Mouse (Mus musculus) thymus, adult 2 months (tissue): ENCODE results near the gene Pik3r2. TPM values are rescaled to one million over a fixed set of nuclear protein-coding genes. Genes with fewer than 3 reads are reported as not detected.

Source experiments
- DNase-seq: peaks from one replicate; pipeline ENCODE4 v3.0.0; 2021
- H3K27ac ChIP-seq: fragments of 200-500 bp; 2 replicates; pipeline ENCODE4 v1.5.1; 2012; ENCODE audit warnings: low read length, control low read depth; ENCODE audit not compliant: control insufficient read depth, insufficient read depth
- H3K27me3 ChIP-seq: fragments of 200-500 bp; 2 replicates; pipeline ENCODE4 v1.6.1; 2012; ENCODE audit warnings: mild to moderate bottlenecking, low read length, moderate library complexity, mixed read lengths; ENCODE audit not compliant: control insufficient read depth, insufficient read depth
- H3K36me3 ChIP-seq: fragments of 200-500 bp; 2 replicates; pipeline ENCODE4 v1.6.1; 2012; ENCODE audit warnings: mild to moderate bottlenecking, low read length, moderate library complexity; ENCODE audit not compliant: control insufficient read depth, insufficient read depth
- H3K4me1 ChIP-seq: fragments of 200-500 bp; replicated peaks from 2 replicates; pipeline ENCODE4 v1.6.1; 2012; ENCODE audit warnings: low read length; ENCODE audit not compliant: control insufficient read depth, insufficient read depth
- H3K4me3 ChIP-seq: fragments of 200-500 bp; 2 replicates; pipeline ENCODE4 v1.5.1; 2012; ENCODE audit warnings: mild to moderate bottlenecking, low read length, control low read depth, moderate library complexity; ENCODE audit not compliant: control insufficient read depth, insufficient read depth
- CTCF ChIP-seq: fragments of 200-500 bp; IDR thresholded peaks from 2 replicates; pipeline ENCODE4 v1.5.1; 2012; ENCODE audit warnings: mild to moderate bottlenecking, control low read depth, low read length, moderate library complexity, borderline replicate concordance; ENCODE audit not compliant: control insufficient read depth, poor library complexity, insufficient read depth; ENCODE audit errors: extremely low read depth
- POLR2A ChIP-seq: fragments of 200-500 bp; IDR thresholded peaks from 2 replicates; pipeline ENCODE4 v1.6.1; 2012; ENCODE audit warnings: mild to moderate bottlenecking, low read length, control low read depth, moderate library complexity; ENCODE audit not compliant: control insufficient read depth, poor library complexity, insufficient read depth; ENCODE audit errors: extremely low read depth
- WGBS: fragments of 180-500 bp; shearing (Covaris S2); methylation state at CpG from one replicate; pipeline ENCODE4 v1.1.7; 2018; 5-methylcytosine and 5-hydroxymethylcytosine counted together
- polyA plus RNA-seq: library from polyadenylated mRNA; depleted of rRNA; stranded (reverse); fragments of >200 nt; gene quantifications from 2 replicates; pipeline ENCODE4 v1.2.3, GENCODE M21; 2012

The Pik3r2 gene
- polyA plus RNA-seq, 1 experiment: 136 TPM

DNA sequence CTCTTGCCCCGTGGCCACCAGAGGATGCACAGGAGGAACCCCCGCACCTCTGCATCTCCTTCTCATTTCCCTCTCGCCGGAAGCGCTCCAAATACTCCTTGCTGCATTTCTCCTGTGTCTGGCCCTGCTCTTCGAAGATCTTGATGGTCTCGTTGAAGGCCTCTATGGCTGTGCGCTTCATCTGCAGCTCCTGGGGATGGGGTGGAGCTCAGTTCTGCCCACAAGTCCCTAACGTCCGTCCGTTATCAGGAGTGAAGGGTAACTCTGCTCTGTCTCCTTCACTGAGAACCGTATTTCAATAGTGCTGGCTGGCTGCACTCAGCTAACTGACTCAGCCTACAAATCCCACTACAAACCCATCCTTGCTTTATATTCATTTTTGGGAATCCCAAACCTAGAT, 6.7 kb downstream of the Pik3r2 start:
- TF ChIP-seq POLR2A: no peak
- no peak for TF ChIP-seq CTCF
- DNase-seq: no peak
- H3K36me3 ChIP-seq: no peaks in the 10 kb centered on the region
- 86% methylated on average over 12 of the region's 12 CpGs for WGBS
- H3K27ac ChIP-seq: no peak overlapping the region
- H3K4me1 ChIP-seq: peaks cover 27% of the 10 kb centered on the region
- no peak overlapping the region for H3K4me3 ChIP-seq
- H3K27me3 ChIP-seq: no peaks in the 10 kb centered on the region

DNA sequence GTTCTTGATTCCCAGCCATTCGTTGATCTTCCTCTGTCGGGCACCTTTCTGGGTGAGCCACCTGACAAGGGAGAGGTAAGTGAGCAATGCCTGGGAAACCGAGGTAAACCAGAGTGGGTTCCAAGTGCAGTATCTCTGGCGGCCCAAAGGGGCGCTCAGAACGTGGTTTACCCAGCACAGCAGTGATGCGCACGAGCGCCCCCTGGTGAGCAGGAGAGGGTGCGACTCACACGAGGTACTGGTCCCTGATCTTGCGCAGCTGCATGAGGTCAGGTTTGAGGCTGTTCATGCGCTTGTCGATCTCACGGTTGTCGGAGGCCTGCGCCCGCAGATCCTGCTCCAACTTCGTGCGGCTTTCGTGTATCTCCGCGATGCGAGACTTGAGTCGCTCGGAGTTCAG, 7.2 kb downstream of the Pik3r2 start:
- 5% methylated on average over 26 of the region's 26 CpGs for WGBS
- H3K27me3 ChIP-seq: no peaks in the 10 kb centered on the region
- peaks cover 29% of the 10 kb centered on the region for H3K4me1 ChIP-seq
- H3K36me3 ChIP-seq: no peaks in the 10 kb centered on the region
- peak; percentile 97 for DNase-seq
- H3K4me3 ChIP-seq: no peak overlapping the region
- TF ChIP-seq CTCF: peak; percentile 99
- 0 out of 2 replicates have a peak, but pooled peaks have one; percentile 19 for TF ChIP-seq POLR2A
- no peak overlapping the region for H3K27ac ChIP-seq

DNA sequence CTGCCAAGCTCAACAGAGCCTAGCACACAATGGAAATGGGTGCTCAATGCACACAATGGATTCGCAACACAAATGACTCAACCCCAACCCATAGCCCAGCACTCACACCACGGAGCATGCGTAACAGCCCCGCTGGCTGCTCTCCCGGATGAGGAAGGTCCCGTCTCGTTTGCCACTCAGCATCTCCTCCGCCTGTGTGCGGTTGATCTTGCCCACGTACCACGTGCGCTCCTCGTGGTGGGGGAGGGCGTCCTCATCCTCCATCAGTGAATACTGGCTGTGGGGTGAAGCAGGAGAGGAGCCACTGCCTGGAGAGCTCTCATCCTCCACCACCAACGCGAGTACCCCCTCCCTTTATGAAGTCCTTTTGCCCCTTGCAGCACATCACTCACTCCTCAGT, 7.6 kb downstream of the Pik3r2 start:
- Histone ChIP-seq H3K4me1 (peaks cover 29% of the 10 kb centered on the region), H3K27ac (no peak overlapping the region), H3K27me3 (no peaks in the 10 kb centered on the region), H3K4me3 (no peak overlapping the region), H3K36me3 (no peaks in the 10 kb centered on the region)
- TF ChIP-seq POLR2A: no peak
- no peak for TF ChIP-seq CTCF
- no peak for DNase-seq
- WGBS: 86% methylated on average over 16 of the region's 16 CpGs

DNA sequence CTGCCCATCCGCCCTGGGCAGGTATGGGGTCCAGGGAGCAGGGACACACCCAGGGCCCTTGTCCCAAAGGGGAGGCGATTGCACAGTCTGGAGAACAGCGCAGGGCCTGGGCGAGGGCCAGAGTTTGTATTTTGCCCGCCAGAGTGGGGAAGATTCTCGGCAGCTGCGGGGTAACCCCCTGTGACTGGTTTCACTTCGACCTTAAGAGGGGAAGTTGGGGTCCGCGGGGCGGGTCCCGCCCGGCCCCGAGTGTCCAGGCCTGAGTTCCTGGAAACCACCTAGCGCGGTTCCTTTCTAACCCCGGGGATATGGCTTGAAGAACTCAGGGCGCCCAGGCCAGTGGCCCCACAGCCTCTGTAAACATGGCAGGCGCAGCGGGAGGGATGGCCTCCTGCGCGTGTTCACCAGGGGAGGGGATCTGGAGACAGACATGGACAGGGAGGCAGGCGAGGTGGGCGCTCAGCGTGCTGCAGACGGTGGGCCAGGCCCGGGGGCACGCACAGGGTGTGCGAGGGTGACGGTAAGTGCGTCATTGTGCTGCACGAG, 8.2 kb downstream of the Pik3r2 start:
- TF ChIP-seq CTCF (no peak), POLR2A (no peak)
- H3K27ac ChIP-seq: no peak overlapping the region

DNA sequence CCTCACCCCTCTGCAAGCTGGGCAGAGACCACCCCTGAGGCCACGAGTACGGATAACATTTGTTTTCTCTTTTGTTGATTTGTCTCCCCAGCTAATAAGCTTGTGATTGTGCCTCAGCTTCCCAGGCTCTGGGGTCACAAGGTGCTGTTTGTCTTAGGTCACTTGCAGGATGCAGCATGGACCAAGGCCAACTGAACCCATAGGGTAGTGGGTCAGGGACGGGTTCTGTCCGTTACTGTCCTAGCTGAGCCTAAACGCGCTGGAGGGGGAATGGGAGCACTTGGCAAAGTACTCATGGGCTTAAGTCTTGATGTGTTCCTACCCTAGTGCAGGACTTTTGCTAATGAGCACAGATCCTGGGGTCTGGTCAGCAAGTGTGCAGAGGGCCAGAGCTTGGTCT, 9.0 kb downstream of the Pik3r2 start:
- TF ChIP-seq POLR2A (no peak), CTCF (no peak)
- Histone ChIP-seq H3K4me3 (no peak overlapping the region), H3K36me3 (no peaks in the 10 kb centered on the region), H3K4me1 (peaks cover 29% of the 10 kb centered on the region), H3K27ac (peak overlapping the region; percentile 12; the same call in 1 of the 2 replicates), H3K27me3 (no peaks in the 10 kb centered on the region)
- DNase-seq: no peak
- 91% methylated on average over 6 of the region's 6 CpGs for WGBS

More for the DNA sequence above, 8.2 kb downstream of the Pik3r2 start:
- no peak overlapping the region for H3K4me3 ChIP-seq
- 84% methylated on average over 32 of the region's 32 CpGs for WGBS
- no peaks in the 10 kb centered on the region for H3K27me3 ChIP-seq
- H3K4me1 ChIP-seq: peaks cover 29% of the 10 kb centered on the region
- DNase-seq: no peak
- H3K36me3 ChIP-seq: no peaks in the 10 kb centered on the region

DNA sequence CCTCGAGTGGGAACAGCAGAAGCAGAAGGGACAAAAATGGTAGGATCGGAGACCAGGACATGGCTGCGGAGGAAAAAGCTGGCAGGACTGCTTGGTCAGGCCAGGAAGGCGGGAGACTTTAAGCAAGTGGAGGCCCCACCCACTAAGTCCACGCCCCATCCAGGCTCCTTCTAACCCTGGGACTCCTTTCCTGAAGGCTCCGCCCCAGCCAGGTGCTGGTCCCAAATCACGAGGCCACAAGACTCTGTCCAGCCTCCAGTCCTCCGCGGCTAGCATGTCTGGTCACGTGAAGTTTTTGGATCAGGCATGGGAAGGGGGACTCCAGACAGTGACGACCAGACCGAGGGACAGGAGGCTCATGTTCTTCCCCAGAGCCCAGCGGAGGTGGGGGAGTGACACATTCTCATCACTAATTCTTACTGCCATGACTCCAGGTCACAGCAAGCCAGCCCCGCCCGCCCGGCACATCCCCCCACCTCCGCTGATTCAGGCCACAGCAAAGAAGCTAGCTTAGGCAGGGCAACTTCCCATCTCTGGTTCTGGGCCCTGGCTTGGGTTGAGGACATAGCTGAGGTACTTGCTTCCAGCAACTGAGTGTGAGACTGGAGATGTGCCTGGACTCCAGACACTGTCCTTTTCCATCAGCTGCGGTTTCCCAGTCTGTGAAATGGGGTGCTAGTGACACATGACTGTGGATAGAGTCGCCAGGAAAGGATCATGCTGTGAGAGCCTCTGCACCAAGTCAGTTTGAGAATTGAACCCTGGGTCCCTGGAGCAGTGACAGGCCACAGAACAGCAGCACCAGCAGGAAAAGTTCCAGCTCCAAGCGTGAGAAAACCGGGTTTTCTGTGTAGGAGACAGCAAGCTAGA, 9.7 kb downstream of the Pik3r2 start:
- TF ChIP-seq POLR2A (no peak), CTCF (no peak; the same call in 1 of the 2 replicates)
- Histone ChIP-seq H3K4me3 (peak overlapping the region; percentile 46), H3K36me3 (no peaks in the 10 kb centered on the region), H3K27ac (peak overlapping the region; percentile 63; the same call in 1 of the 2 replicates), H3K27me3 (no peaks in the 10 kb centered on the region), H3K4me1 (peaks cover 29% of the 10 kb centered on the region)
- DNase-seq: no peak
- 32% methylated on average over 21 of the region's 21 CpGs for WGBS
